Mouse (Mus musculus) layer of hippocampus, adult 8-10 months (tissue): ENCODE measurements around the gene Pcsk5. TPM values are rescaled to one million over a fixed set of nuclear protein-coding genes. Genes with fewer than 3 reads are reported as not detected.
A peak's percentile ranks its signal among the peaks of the same experiment; 100 is the strongest.
"Not testable (repeated sequence)": the region's sequence is repeated elsewhere in the genome, so short reads cannot be mapped to it uniquely, and the experiment has no call there.

Experiments used
- DNase-seq, 2 experiments: peaks; one replicate each; pipeline ENCODE4 v3.0.0; 2022; ENCODE audit warnings: low spot score in 2 of 2
- total RNA-seq, 4 experiments: library from RNA; stranded (reverse); gene quantifications; 2 replicates each; pipeline ENCODE4 v1.2.4; 2022

Gene Pcsk5
- total RNA-seq, 4 experiments from 2014 or later: 14.1 to 15.6 (median 15.0) TPM

GRCm38 (mm10) chr19:17482126-17482790 lies 355.2 kb downstream of the Pcsk5 start:
- no peak for DNase-seq

DNA sequence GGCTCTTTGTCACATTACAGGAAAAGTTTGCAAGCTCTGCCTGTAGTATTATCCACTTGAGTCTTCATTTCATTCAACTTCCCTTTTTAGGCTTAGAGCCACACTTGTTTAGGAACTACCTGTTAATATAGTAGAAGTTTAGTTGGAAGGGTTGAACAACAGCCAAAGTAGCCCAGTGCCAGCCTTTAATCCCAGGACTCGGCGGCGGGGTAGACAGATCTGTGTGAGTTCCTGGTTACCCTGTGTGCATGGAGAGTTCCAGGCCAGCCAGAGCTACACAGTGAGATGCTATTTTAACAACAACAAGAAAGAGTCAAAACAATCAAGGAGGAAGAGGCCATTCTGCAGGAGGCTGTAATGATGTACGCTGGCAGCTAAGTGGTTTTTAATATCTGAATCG lies 358.0 kb downstream of the Pcsk5 start:
- no peak for DNase-seq

- no peak for DNase-seq
These were observed 361.4 kb downstream of the Pcsk5 start for GRCm38 (mm10) chr19:17476021-17476420.

GRCm38 (mm10) chr19:17473138-17473537 lies 364.3 kb downstream of the Pcsk5 start:
- DNase-seq: not testable (repeated sequence)

DNA sequence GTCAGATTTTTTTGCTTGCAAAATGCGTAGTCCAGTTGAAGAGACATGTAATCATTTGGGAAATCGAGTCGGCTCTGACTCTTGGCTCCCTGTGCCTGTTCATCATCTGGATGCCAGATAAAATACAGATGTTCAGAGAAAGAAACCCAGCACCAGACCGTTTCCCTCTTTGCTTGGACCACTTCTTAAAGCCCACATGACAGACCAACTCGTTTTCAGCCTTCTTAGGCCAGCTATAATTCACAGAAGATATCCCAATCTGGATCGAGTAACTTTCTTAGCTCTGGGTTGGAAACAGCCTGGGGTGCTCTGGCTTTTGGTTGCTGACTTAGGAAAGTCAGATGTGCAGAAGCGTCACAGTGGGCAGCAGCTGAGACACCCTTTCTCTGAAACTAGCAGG lies 365.6 kb downstream of the Pcsk5 start:
- DNase-seq: no peak

DNA sequence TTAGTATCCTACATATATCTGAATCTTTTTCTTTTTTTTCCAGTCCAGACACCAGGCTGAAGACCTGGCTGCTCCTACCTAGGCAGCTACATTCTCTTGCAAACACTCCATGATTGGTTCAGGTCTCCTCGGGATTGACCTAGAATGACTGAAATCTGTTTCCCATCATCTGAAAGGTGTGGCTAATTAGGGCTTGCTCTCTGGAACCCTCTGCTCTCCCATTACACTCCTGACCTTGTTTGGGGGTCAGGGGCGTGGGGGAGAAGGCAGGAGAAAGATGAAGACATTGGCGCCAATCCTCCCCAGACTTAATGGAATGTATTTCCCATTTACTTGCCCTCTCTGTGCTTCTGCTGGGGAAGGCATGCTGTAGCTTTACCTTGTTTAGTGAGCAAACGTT lies 366.2 kb downstream of the Pcsk5 start:
- no peak for DNase-seq

DNA sequence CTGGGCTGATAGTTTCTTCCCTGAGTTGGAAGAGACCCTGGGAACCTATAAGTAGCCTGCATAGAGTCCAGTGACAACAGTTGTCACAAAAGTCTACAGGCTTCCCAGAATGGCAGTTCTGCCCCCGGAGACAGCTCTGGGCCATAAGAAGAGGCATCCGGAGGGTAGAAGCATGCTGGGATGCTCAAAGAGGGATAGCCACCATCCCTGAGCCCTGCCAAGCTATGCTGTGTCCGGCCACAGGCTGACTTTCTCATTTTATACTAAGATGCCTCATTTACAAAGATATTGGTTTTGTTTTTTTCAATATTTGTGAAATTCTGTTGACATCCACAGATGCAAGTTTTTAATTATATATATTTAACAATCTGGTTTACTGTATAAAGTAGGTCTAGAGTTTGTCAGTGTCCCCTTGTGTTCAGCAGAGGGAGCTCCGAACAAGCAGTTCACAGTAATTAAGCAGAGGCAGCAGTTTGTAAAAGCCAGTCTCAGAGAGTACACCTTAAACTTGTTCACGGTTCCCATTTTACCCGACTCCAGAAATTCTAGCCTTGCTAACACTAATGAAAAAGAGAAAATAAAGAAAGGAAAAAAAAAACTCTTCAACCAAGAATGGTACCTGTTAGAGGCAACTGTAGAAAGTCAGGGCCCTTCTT lies 369.7 kb downstream of the Pcsk5 start:
- peak; percentile 15 to 38 for DNase-seq

DNA sequence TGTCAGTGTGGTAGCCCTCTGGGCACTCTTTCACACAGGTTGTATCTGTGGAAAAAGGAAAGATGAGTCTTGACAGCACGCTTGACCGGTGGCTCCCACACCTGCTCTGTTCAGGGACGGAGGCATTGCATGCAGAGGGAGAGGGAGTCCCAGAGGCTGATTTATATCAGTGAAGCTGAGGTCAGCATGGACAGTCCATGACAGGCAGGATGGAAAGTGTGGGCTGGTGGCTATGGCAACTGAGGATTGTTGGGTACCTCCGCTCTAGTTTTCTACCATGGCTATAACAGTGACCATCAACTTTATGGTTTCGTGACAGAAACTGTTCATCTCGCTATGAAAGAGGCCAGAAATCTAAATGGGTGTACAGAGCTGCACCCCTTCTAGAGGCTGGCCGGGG lies 385.4 kb downstream of the Pcsk5 start:
- no peak for DNase-seq

GRCm38 (mm10) chr19:17443581-17443980 lies 393.9 kb downstream of the Pcsk5 start:
- no peak for DNase-seq

- DNase-seq: no peak
These were observed 397.8 kb downstream of the Pcsk5 start for GRCm38 (mm10) chr19:17439476-17440189.

- no peak for DNase-seq
These were observed 400.8 kb downstream of the Pcsk5 start for GRCm38 (mm10) chr19:17436651-17437050.

- DNase-seq: no peak
These were observed 408.9 kb downstream of the Pcsk5 start for GRCm38 (mm10) chr19:17428561-17428914.

GRCm38 (mm10) chr19:17427824-17428560 lies 409.4 kb downstream of the Pcsk5 start:
- DNase-seq: no peak

DNA sequence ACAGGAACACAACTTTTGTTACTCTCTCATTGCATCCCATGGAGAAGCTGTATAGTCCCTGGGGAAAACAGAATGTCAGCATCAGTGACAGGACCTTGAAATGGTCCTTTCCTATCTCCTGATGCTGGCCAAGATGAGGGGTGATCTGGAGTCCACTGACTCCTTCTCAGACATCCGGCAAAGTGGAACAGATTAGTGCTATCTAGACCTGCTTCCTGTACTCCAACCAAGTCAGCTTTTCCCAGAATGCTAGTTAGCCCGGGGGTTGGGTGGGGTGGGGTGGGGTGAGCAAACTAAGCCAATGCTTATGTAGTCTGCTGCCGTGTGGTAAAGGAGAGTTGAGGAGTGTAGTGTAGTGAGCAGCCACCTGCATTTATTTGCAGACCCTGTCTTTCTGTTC lies 414.1 kb downstream of the Pcsk5 start:
- DNase-seq: no peak

GRCm38 (mm10) chr19:17417855-17418254 lies 419.6 kb downstream of the Pcsk5 start:
- DNase-seq: no peak

- DNase-seq: no peak
These were observed 424.4 kb downstream of the Pcsk5 start for GRCm38 (mm10) chr19:17412915-17413459.

DNA sequence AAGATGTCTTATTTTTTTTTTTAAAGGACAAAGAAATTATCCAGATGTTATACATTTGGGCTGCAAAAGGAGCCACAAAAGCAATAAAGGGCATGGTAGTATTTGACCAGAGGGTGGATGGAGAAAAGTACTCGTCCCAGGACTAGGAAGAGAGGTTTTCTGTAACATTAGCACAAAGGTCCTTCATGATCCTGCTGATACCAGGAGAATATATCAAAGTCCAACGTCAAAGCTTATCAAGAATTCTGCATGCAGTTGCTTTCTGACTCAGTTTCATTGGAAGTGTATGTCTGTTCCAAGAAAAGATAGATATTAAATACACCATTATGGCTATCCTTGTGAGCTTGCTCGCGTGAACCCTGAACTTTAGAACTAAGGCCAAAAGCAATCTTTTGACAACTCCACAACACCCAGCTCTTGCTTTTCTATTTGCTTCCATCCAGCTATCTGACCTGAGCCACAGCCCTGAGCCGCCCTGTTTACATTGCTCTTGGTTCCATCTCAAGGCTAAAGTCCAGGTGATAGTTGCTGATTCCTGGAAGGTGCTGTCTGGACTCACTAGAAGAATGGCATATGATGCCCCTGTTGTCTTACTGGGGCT lies 426.9 kb downstream of the Pcsk5 start:
- no peak for DNase-seq

GRCm38 (mm10) chr19:17409351-17409750 lies 428.1 kb downstream of the Pcsk5 start:
- no peak for DNase-seq

- no peak for DNase-seq
These were observed 428.8 kb downstream of the Pcsk5 start for GRCm38 (mm10) chr19:17408591-17408990.

- DNase-seq: no peak
These were observed 430.6 kb downstream of the Pcsk5 start for GRCm38 (mm10) chr19:17406823-17407222.

DNA sequence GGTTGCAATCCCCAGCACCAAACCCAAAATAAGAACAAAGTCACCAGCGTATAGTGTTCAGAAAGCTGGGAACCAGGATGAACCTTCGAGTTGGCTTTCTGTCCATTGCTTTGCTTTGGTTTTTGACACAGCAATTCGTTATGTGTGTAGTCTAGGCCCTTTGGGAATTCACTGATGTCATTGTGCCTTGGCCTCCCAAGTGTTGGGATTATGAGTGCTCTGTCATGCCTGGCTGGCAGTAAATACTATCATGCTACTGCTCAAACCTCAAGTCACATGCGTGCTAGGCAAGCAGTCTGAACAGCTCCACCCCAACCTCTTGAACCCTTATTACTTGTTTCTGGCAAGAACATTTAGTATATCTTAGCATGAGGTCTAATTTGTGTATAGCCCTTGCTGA lies 434.3 kb downstream of the Pcsk5 start:
- no peak for DNase-seq
